Mouse (Mus musculus) G1E (cell line): ENCODE data around the gene Stxbp5. TPM values are rescaled to one million over a fixed set of nuclear protein-coding genes. Genes with fewer than 3 reads are reported as not detected.

Source experiments
- ATAC-seq: 2 replicates; pipeline ENCODE4 v1.8.0; 2016; ENCODE audit warnings: mild to moderate bottlenecking; ENCODE audit not compliant: insufficient number of reproducible peaks, poor library complexity, low FRiP score, severe bottlenecking; ENCODE audit errors: extremely low read depth
- DNase-seq: peaks from one replicate; pipeline ENCODE4 v3.0.0; 2012; ENCODE audit warnings: low spot score
- H3K27me3 ChIP-seq: 2 replicates; pipeline ENCODE4 v1.6.1; 2012; ENCODE audit warnings: mild to moderate bottlenecking, low read length, inconsistent platforms; ENCODE audit not compliant: insufficient read depth
- H3K36me3 ChIP-seq: replicated peaks from 2 replicates; pipeline ENCODE3; 2012; ENCODE audit warnings: mild to moderate bottlenecking, inconsistent platforms
- H3K4me1 ChIP-seq: 2 replicates; pipeline ENCODE4 v1.6.1; 2012; ENCODE audit warnings: low read depth, low read length, inconsistent platforms, mixed read lengths; ENCODE audit not compliant: insufficient read depth
- H3K4me3 ChIP-seq: 2 replicates; pipeline ENCODE4 v1.5.1; 2012; ENCODE audit warnings: low read depth, mild to moderate bottlenecking, inconsistent platforms, low read length, moderate library complexity, mixed read lengths
- H3K9me3 ChIP-seq: replicated peaks from 2 replicates; pipeline ENCODE4 v1.6.1; 2012; ENCODE audit warnings: inconsistent platforms
- CTCF ChIP-seq: IDR thresholded peaks from 2 replicates; pipeline ENCODE4 v1.5.1; 2012; ENCODE audit warnings: low read depth, low read length, inconsistent platforms, mixed read lengths
- GATA1 ChIP-seq: IDR thresholded peaks from 2 replicates; pipeline ENCODE4 v1.6.1; 2012; ENCODE audit warnings: borderline replicate concordance, low read length, inconsistent platforms, mixed read lengths
- GATA2 ChIP-seq: IDR thresholded peaks from 2 replicates; pipeline ENCODE4 v1.6.1; 2012; ENCODE audit warnings: low read depth, low read length, inconsistent platforms, borderline replicate concordance
- POLR2AphosphoS5 ChIP-seq: IDR thresholded peaks from 2 replicates; pipeline ENCODE4 v1.6.1; 2012; ENCODE audit warnings: low read depth, low read length, inconsistent platforms; ENCODE audit not compliant: insufficient replicate concordance
- TAL1 ChIP-seq: conservative IDR thresholded peaks from 2 replicates; pipeline ENCODE4 v1.6.1; 2012; ENCODE audit warnings: low read depth, low read length, inconsistent platforms, mixed read lengths
- polyA plus RNA-seq: library from polyadenylated mRNA; stranded (reverse); fragments of >175 nt; gene quantifications from 2 replicates; pipeline ENCODE4 v1.2.3, GENCODE M21; 2012
- total RNA-seq, 2 experiments: library from RNA; stranded (forward) in 1 of 2; stranded (reverse) in 1 of 2; fragments of 200-1000 nt in 1 of 2; fragments of >200 nt in 1 of 2; fragmentation: Nextera tagmentation in 1 of 2; gene quantifications; 2 replicates each; pipeline ENCODE4 v1.2.3; 2014 to 2017

Stxbp5 gene
- total and polyA plus RNA-seq, 3 experiments, result 12.6 to 77.9 (median 30.6) TPM

- H3K36me3 ChIP-seq, result peaks cover 51% of the 10 kb centered on the region
- DNase-seq (no peak), ATAC-seq (no peak)
- no peaks in the 10 kb centered on the region for H3K27me3 ChIP-seq
- H3K4me3 ChIP-seq, result no peak overlapping the region
- H3K4me1 ChIP-seq, result no peaks in the 10 kb centered on the region; the same call in 1 of the 2 replicates
- TF ChIP-seq TAL1, result no peak
- no peak for TF ChIP-seq CTCF
- TF ChIP-seq GATA1, result no peak
- TF ChIP-seq POLR2AphosphoS5, result no peak
- TF ChIP-seq GATA2, result no peak
- H3K9me3 ChIP-seq, result peaks cover 7% of the 10 kb centered on the region
Measured at GRCm38 (mm10) chr10:9859476-9859875, 41.4 kb downstream of the Stxbp5 start.

GRCm38 (mm10) chr10:9857850-9858249 lies 43.0 kb downstream of the Stxbp5 start:
- H3K9me3 ChIP-seq, result peaks cover 19% of the 10 kb centered on the region
- ATAC-seq (no peak), DNase-seq (no peak)
- no peak overlapping the region for H3K4me3 ChIP-seq
- no peak for TF ChIP-seq GATA1
- TF ChIP-seq TAL1, result no peak
- TF ChIP-seq GATA2, result no peak
- no peak for TF ChIP-seq POLR2AphosphoS5
- no peaks in the 10 kb centered on the region for H3K27me3 ChIP-seq
- peaks cover 52% of the 10 kb centered on the region for H3K36me3 ChIP-seq
- H3K4me1 ChIP-seq, result no peaks in the 10 kb centered on the region

- Histone ChIP-seq H3K4me3 (no peak overlapping the region), H3K36me3 (peaks cover 49% of the 10 kb centered on the region), H3K4me1 (no peaks in the 10 kb centered on the region), H3K9me3 (peaks cover 19% of the 10 kb centered on the region), H3K27me3 (no peaks in the 10 kb centered on the region)
- TF ChIP-seq POLR2AphosphoS5, result no peak
- no peak for TF ChIP-seq GATA1
- TF ChIP-seq CTCF, result no peak
- TF ChIP-seq GATA2, result no peak
- TF ChIP-seq TAL1, result no peak
- no peak for ATAC-seq
- no peak for DNase-seq
Measured at GRCm38 (mm10) chr10:9856792-9857191, 44.1 kb downstream of the Stxbp5 start.

- no peak overlapping the region for H3K4me3 ChIP-seq
- TF ChIP-seq POLR2AphosphoS5, result no peak
- TF ChIP-seq TAL1, result no peak
- TF ChIP-seq GATA1, result no peak
- TF ChIP-seq CTCF, result no peak
- TF ChIP-seq GATA2, result no peak
- DNase-seq, result no peak
- ATAC-seq, result no peak
- peaks cover 5% of the 10 kb centered on the region for H3K9me3 ChIP-seq
- H3K36me3 ChIP-seq, result peaks cover 19% of the 10 kb centered on the region
- no peaks in the 10 kb centered on the region for H3K4me1 ChIP-seq
- no peaks in the 10 kb centered on the region for H3K27me3 ChIP-seq
Measured at GRCm38 (mm10) chr10:9846408-9846807, 54.5 kb downstream of the Stxbp5 start.

- no peak for TF ChIP-seq POLR2AphosphoS5
- no peak for TF ChIP-seq CTCF
- no peak for TF ChIP-seq GATA1
- TF ChIP-seq TAL1, result no peak
- TF ChIP-seq GATA2, result no peak
- DNase-seq, result no peak
- Histone ChIP-seq H3K36me3 (peaks cover 40% of the 10 kb centered on the region), H3K9me3 (no peaks in the 10 kb centered on the region), H3K4me1 (no peaks in the 10 kb centered on the region), H3K27me3 (no peaks in the 10 kb centered on the region), H3K4me3 (no peak overlapping the region)
- ATAC-seq, result no peak
Measured at GRCm38 (mm10) chr10:9839408-9839807, 61.5 kb downstream of the Stxbp5 start.

- H3K27me3 ChIP-seq, result no peaks in the 10 kb centered on the region
- H3K4me3 ChIP-seq, result no peak overlapping the region
- no peaks in the 10 kb centered on the region for H3K9me3 ChIP-seq
- ATAC-seq (no peak), DNase-seq (no peak)
- TF ChIP-seq GATA2 (no peak), POLR2AphosphoS5 (no peak), CTCF (no peak), TAL1 (no peak), GATA1 (no peak)
- H3K4me1 ChIP-seq, result no peaks in the 10 kb centered on the region
- peaks cover 54% of the 10 kb centered on the region for H3K36me3 ChIP-seq
Measured at GRCm38 (mm10) chr10:9834986-9835385, 65.9 kb downstream of the Stxbp5 start.

- ATAC-seq, result no peak
- H3K4me1 ChIP-seq, result no peaks in the 10 kb centered on the region
- DNase-seq, result no peak
- no peaks in the 10 kb centered on the region for H3K9me3 ChIP-seq
- H3K36me3 ChIP-seq, result peaks cover 43% of the 10 kb centered on the region
- no peaks in the 10 kb centered on the region for H3K27me3 ChIP-seq
- TF ChIP-seq GATA2 (no peak), CTCF (no peak), POLR2AphosphoS5 (no peak), GATA1 (no peak)
- no peak overlapping the region for H3K4me3 ChIP-seq
Measured at GRCm38 (mm10) chr10:9832937-9833336, 67.9 kb downstream of the Stxbp5 start.
